Mouse (Mus musculus): ENCODE results near the gene Alyref. TPM values are rescaled to one million over a fixed set of nuclear protein-coding genes. Genes with fewer than 3 reads are reported as not detected.
"Not testable (repeated sequence)": the region's sequence is repeated elsewhere in the genome, so short reads cannot be mapped to it uniquely, and the experiment has no call there.

Gene Alyref
- total RNA-seq, 2 experiments from 2014 or later, result 49.3 to 52.6 TPM

- intact Hi-C loops (cut with DNase I), result loop anchor here (2.0 kb wide), 1 partner anchor 35 kb away; no protein-coding TSS in a partner anchor
- DNase-seq (ENCODE audit: low spot score), result no peak
Measured at GRCm38 (mm10) chr11:120578024-120578693, 20.0 kb downstream of the Alyref start.

DNA sequence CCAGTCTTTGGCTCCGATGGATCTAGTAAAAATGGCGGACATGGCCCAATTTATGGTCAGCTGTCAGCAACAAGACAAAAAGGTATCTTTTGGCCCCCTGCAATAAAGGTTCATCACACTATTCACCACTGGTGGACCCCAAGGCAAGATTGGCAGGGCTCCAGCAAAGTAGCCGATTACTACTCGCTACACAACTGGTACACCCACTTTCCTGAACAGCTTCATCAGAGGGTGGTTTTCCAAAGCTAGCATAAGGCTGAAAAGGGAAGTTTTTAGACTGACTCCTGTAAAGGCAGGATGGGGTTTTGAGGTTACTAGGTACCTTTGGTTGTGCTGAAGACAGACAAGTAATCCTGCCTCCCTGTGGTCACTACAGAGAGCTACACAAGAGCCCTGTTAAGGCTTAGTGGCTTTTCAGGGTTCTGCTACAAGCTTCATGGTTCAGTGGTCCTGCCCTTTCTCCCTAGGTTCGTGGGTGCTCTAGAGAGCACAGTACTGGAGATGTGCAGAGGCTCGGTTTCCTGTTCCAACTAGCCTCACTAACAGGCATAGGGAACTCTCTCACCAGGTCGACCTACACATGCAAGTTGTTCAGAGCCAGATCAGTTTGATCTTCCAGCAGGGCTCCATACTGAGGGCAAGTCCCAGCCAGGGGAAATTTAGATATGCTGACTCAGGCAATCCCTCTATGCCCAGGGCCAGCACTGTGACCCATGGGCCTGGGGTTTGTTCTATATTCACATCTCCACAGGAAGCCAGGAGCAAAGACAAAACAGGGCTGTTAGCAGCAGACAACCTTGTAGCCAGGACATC, 20.7 kb downstream of the Alyref start:
- DNase-seq (ENCODE audit: low spot score), result no peak
- intact Hi-C loops (cut with DNase I), result loop anchor here (2.0 kb wide), 2 partner anchors 35 to 61 kb away; no protein-coding TSS in a partner anchor

- intact Hi-C loops (cut with DNase I), result loop anchor here (2.0 kb wide), 1 partner anchor 60 kb away; no protein-coding TSS in a partner anchor
- no peak for DNase-seq (ENCODE audit: low spot score)
Measured at GRCm38 (mm10) chr11:120576365-120576981, 21.7 kb downstream of the Alyref start.

DNA sequence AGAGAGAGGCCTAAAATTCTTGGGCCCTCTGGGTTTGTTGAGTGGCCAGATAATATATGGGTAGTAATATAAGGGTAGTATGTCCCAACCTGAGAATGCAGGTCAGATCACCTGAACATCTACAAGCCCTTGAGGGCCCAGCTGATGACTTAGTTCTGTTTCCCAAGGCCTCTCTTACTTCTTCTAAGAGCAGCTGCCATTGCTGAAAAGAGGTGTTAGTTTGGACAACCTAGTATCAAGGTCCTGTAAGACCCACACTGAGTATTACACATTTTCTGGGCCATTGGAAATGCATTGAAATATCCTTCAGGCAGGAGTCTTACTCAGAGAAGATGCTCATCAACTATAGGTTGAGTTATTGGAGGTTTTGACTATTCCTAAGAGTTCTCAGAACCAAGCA, 22.2 kb downstream of the Alyref start:
- intact Hi-C loops (cut with DNase I), result loop anchor here (2.0 kb wide), 1 partner anchor 59 kb away; no protein-coding TSS in a partner anchor
- no peak for DNase-seq (ENCODE audit: low spot score)

- intact Hi-C loops (cut with DNase I), result no loop called here
Measured at GRCm38 (mm10) chr11:120575046-120575445, 23.1 kb downstream of the Alyref start.

GRCm38 (mm10) chr11:120574278-120574600, 23.9 kb downstream of the Alyref start:
- no peak for DNase-seq (ENCODE audit: low spot score)
- intact Hi-C loops (cut with DNase I), result no loop called here

More at GRCm38 (mm10) chr11:120575046-120575445, 23.1 kb downstream of the Alyref start:
- no peak for DNase-seq (ENCODE audit: low spot score)

DNA sequence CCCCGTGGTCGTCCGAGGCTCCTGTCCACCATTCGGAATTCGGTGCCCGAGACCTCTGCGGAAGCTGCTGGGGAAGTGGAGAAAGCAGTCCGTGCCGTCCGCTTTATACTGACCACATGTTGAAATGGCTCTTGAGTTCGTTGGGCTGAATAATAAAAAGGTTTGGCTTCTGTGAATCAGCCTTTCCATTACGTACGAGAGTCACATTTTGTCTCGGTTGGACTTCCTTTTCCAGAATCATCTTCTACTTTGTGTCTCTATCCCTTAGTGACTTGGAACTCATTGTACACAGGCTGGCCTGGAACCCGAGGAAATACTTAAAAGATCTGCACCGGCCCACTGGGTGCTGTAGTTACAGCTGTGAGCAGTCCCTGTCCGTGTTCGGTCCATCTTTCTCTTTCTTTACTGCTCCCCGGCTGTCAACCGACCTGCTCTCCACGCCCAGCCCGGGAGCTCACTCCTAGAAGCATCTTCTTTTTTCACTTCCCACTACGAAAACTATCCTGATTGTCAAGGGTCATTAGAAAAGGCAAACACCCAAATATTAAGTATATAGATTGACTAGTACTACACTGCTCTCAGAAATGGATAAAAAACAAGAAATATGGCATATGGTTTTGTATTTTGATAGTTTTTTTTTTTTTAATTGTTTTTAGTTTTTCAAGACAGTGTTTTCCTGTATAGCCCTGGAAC, 24.4 kb downstream of the Alyref start:
- intact Hi-C loops (cut with DNase I), result no loop called here
- DNase-seq (ENCODE audit: low spot score), result no peak

DNA sequence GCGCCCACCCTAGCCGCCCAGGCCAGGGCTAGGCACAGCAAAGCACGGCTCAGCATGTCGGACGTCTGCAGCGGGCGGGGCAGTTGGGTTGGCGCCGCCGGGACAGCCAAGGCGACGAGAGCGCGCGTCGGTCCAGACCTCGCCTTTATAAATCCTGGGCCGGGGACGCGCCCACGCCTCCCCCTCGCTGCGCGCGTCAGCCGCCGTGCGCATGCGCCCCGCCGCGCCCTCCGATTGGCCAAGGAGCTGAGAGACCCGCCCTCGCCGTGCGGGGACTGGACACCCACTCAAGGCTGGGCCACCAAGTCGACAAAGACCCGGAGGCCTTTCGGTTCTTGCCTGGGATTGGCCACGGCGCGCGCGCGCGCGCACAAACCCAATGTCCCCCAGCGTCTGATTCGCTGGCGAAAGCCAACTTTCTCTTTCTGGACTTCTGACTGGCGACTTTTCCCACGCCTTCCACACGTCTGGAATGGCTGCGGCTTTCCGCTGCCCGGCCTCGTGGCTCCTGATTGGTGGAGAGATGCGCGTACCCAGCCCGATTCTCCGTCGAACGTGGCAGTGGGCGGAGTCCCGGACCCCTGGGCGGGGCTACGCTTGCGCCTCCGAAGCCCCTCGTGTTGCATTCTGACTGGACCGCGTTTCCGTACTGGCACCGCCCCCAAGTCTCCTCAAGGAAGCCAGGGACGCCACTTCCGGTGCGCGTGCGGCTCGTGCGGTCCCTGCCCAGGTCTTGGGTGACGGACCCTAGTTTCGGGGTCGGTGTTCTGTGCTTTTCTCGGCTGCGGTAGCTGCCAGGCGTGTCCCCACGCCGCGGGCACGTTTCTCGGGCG, 25.2 kb downstream of the Alyref start, which contains the start of gene P4hb:
TSS of gene P4hb (minus strand) at position 502 of the 833 bp plus-strand sequence.
- intact Hi-C loops (cut with DNase I), result loop anchor here (1.0 kb wide), 1 partner anchor 24 kb away; the partner anchor contains the start of gene Mcrip1
- peak; percentile 100 for DNase-seq (ENCODE audit: low spot score)

DNA sequence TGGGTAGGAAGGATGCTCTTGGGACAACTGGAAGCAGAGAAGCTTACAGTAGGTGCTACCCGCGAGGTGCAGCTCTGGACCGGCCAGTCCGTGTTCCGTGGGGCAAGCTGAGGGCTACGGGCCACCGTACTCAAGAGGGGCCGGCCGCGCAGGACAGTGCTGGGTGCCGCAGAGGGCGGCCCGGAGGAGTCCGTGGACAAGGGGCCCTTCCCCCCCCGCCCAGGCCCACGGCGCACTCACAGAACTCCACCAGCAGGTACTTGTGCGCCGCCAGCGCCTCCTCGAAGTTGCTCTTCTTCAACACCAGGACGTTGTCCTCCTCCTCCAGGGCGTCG, 25.8 kb downstream of the Alyref start:
- intact Hi-C loops (cut with DNase I), result loop anchor here (1.0 kb wide), 1 partner anchor 23 kb away; the partner anchor contains the start of gene Mcrip1
- no peak for DNase-seq (ENCODE audit: low spot score)

GRCm38 (mm10) chr11:120571754-120572416, 26.3 kb downstream of the Alyref start:
- intact Hi-C loops (cut with DNase I), result loop anchor here (1.0 kb wide), 1 partner anchor 23 kb away; the partner anchor contains the start of gene Mcrip1
- DNase-seq (ENCODE audit: low spot score), result no peak

GRCm38 (mm10) chr11:120571122-120571521, 27.0 kb downstream of the Alyref start:
- no peak for DNase-seq (ENCODE audit: low spot score)
- intact Hi-C loops (cut with DNase I), result no loop called here

GRCm38 (mm10) chr11:120568324-120568723, 29.8 kb downstream of the Alyref start:
- DNase-seq (ENCODE audit: low spot score), result no peak
- intact Hi-C loops (cut with DNase I), result no loop called here

DNA sequence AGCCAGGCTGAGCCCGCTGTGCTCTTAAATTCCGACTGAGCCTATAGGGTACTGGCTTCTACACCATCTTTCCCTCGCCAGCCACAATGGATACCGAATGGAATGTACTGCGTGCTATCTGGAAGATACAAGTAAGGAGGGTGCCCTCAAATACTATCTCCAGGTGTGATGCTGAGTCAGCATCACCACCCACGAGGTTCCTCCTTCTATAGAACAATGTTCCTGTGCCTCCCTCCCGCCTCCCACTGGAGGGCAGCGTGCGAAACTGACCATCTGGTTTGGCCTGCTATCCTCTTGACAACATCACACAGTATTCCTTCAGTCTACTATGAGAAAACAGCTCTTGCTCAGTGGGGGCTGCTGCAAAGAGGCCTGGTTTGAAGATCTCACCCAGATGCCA, 33.1 kb downstream of the Alyref start:
- DNase-seq (ENCODE audit: low spot score), result no peak
- intact Hi-C loops (cut with DNase I), result no loop called here

DNA sequence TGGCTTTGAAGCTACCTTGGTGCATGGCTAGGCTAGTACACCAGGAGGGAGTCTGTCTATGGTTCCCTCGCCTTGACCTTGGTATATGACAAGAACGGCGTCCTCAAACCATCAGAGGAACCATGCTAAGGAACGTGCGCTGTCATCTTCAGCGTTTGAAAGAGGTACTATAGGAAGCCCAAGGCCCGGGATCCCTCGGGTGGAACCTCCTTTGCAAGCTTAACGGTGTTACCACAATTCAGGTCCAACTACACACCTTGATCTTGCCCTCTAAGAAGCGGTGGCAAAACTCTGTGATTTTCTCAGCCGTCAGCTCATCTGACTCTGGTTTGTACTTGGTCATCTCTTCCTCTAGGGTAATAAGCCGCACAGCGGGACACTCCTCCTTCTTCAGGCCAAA, 35.2 kb downstream of the Alyref start:
- intact Hi-C loops (cut with DNase I), result no loop called here
- no peak for DNase-seq (ENCODE audit: low spot score)

DNA sequence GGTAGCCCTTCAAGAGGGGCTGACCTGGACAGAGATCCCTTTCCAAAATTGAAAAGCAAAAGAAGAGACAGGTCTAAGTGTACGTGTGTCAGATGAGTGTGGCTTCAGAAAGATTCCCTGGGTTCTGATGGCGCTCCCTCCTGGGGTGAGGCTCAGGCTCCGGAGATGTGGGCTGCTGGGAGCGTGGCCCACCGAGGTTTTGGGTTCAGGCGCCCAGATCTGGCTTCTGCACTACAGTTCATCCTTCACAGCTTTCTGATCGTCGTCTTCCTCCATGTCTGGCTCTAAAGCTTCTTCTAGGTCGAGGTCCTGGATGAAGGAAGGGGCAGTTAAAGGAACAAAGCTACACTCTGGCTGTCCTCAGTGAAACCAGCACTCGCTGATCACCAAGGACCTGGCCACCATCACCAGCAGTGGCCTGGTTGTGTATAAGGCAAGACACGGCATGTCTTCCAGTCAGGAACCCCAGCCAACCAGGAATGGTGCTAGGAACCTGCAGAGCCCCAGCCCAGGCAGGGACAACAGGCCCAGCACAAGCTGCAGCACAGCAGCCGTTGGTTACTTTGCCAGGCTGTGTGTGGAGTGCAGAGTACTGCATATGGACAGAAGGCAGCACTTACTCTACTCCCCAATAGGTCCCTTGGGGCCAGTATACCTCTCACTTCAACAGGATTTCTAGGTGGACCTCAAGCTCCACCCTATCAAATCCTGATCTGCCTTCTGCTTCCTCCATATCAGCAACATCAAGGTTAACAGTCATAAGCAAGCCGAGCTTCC, 37.0 kb downstream of the Alyref start:
- DNase-seq (ENCODE audit: low spot score), result no peak
- intact Hi-C loops (cut with DNase I), result no loop called here

GRCm38 (mm10) chr11:120558843-120559242, 39.3 kb downstream of the Alyref start:
- intact Hi-C loops (cut with DNase I); DNase-seq (ENCODE audit: low spot score): not testable (repeated sequence)

DNA sequence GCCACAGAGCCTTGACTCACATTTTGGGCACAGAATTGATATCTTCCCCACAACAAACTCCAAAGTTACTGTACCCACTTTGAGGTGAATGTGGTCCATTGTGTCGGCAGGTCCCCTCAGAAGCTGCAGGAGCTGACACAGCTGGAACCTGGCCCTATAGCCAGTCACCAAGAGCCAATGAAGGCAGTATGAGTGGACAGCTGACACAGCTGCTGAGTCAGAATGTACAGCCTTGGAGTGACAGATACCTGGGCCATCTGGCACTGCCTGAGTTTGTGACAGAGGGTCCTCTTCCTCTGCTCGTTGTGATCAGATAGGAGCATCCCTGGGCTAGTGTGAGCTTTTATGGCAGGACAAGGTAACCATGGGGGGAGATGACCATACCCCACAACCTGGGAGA, 42.9 kb downstream of the Alyref start:
- no peak for DNase-seq (ENCODE audit: low spot score)
- intact Hi-C loops (cut with DNase I), result no loop called here

DNA sequence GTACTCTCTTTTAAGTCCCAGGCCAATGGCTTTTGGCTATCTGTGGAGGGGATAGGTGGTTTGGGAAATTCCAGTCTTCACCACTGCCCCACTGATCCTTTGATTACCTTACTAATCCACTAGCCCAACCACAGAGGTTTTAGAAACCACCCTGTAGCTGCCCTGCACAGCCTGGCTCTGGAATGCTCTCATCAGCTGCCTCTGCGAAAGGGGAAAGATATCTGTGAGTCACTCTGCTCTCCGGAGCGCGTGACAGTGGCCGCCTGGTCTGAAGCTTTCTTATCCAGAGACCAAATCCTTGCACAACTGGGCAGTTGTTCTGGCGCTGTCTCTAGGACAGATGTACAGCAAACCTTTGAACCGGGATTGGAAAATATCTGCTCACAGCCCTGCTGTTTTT, 43.3 kb downstream of the Alyref start:
- intact Hi-C loops (cut with DNase I), result no loop called here
- DNase-seq (ENCODE audit: low spot score), result no peak
